Mouse (Mus musculus): ENCODE measurements around the gene Cd52. TPM values are rescaled to one million over a fixed set of nuclear protein-coding genes. Genes with fewer than 3 reads are reported as not detected.
A peak's percentile ranks its signal among the peaks of the same experiment; 100 is the strongest.
"Not testable (repeated sequence)": the region's sequence is repeated elsewhere in the genome, so short reads cannot be mapped to it uniquely, and the experiment has no call there.

The Cd52 gene
- 18.3 and 19.7 TPM in 2 replicates for polyA plus RNA-seq (2015; fragmentation: Nextera tagmentation; extraction: Ambion mirVana)

DNA sequence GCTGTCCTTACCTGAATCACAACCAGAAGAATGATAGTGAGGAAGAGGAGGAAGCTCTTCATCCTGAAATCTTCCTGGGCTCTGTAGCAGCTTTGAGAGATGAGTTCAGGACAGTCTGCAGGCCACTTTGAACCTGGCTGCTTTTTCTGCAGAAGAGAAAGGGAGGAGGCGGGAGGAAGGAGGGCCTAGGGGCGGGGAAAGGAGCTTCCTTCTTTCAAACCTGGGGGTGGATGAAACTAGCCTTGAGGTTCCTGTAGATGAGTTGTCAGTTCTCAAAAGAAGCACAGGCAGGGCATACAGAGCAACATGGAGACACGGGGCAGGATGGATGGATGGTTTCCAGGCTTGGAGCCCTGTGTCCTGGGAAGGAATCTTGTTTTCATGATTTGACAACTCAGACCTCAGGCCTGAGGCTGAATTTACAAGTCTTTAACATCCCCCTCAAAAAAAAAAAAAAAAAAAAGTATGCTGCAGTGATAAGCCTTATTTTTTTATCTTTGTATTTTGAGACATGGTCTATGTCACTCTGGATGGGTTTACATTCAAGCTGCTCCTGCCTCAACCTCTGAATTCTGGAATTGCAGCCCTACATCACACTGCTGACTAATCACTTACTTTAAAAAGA is at the start of gene Cd52:
Gene Cd52, minus strand, starts transcription at position 160 of the 625 bp plus-strand sequence.
- Histone ChIP-seq H3K27me3 (no peaks in the 10 kb centered on the region), H3K36me3 (no peaks in the 10 kb centered on the region), H3K4me3 (no peak within 1 kb of the TSS), H3K4me2 (no peak within 1 kb of the TSS), H3K9ac (no peak within 1 kb of the TSS), H3K9me3 (no peaks in the 10 kb centered on the region), H3K27ac (no peak within 1 kb of the TSS), H3K4me1 (no peaks in the 10 kb centered on the region)
- 70% methylated on average over 3 of the region's 3 CpGs for WGBS
- no peak for ATAC-seq (ENCODE audit: borderline replicate concordance, extremely low read depth, low FRiP score, low TSS enrichment)

DNA sequence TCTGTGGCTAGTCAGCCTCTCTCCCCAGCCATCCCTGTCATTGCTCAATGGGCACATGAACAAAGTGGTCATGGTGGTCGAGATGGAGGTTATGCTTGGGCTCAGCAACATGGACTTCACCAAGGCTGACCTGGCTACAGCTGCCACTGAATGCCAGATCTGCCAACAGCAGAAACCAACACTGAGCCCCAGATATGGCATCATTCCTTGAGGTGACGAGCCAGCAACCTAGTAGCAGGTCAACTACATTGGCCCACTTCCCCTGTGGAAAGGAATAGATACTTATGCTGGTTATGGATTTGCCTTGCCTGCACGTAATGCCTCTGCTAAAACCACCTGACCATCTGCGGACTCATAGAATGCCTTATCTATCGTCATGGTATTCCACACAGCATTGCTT is 49.4 kb upstream of the Cd52 start:
- H3K36me3 ChIP-seq, result peaks cover 19% of the 10 kb centered on the region; the same call in 1 of the 2 replicates
- 93% methylated on average over 5 of the region's 5 CpGs for WGBS
- not testable (repeated sequence) for H3K9me3 ChIP-seq; ATAC-seq (ENCODE audit: borderline replicate concordance, extremely low read depth, low FRiP score, low TSS enrichment); H3K4me1 ChIP-seq; H3K4me2 ChIP-seq; H3K4me3 ChIP-seq; H3K27ac ChIP-seq; H3K9ac ChIP-seq; H3K27me3 ChIP-seq

DNA sequence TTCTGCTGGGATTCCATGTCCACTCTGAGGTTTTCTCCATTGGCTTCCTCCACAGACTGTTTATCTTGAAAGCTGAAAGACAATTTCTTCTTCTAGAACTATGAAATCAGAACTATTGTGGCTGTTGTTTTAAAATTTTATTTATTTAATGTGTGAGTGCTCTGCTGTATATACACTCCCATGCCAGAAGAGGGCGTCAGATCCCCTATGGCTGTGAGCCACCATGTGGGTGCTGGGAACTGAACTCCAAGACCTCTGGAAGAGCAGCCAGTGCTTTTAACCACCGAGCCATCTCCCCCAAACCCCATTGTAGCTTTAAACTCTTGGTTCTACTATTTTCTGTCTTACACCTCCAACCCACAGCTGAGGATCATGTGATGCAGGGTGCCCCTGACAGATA is 44.0 kb upstream of the Cd52 start:
- 73% methylated on average over 2 of the region's 2 CpGs for WGBS

DNA sequence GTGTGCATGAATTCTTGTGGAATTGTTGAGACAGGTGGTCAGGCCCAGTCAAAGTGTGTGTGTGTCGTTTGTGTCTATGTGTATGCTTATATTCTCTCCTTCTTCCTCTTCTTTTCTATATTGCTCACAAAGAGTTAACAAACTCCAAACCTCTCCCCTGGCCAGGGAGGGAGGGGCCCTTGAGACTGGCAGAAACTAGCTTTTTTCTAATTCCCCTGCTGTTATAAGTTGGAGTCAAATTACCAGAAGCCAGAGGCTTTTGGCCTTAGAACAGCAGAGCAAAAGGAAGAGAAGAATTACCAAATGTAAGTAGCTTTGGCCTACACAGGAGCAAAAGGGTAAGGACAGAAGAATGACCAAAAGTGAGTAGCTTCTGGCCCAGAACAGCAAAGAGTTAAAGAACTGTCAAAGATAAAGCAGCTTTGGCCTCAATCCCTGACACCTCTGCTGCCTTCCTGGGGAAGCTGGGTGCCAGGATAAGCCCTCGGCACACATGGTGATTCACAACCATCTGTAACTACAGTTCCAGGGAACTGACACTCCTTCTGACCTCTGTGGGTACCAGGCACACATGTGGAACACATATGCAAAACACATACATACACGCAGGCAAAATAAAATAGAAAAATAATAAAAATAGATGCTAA is 41.5 kb upstream of the Cd52 start:
- ATAC-seq (ENCODE audit: borderline replicate concordance, extremely low read depth, low FRiP score, low TSS enrichment), result no peak
- H3K4me1 ChIP-seq, result no peaks in the 10 kb centered on the region
- no peak overlapping the region for H3K9ac ChIP-seq
- no peaks in the 10 kb centered on the region for H3K27me3 ChIP-seq
- H3K36me3 ChIP-seq, result 0 out of 2 replicates have a peak, but pooled peaks cover 6% of the 10 kb centered on the region
- no peak overlapping the region for H3K4me2 ChIP-seq
- H3K9me3 ChIP-seq, result no peaks in the 10 kb centered on the region
- 30% methylated on average over 3 of the region's 3 CpGs for WGBS
- no peak overlapping the region for H3K4me3 ChIP-seq
- peak overlapping the region; percentile 45 for H3K27ac ChIP-seq

More for the DNA sequence above, 44.0 kb upstream of the Cd52 start:
- Histone ChIP-seq H3K36me3 (0 out of 2 replicates have a peak, but pooled peaks cover 6% of the 10 kb centered on the region), H3K4me2 (no peak overlapping the region), H3K4me3 (no peak overlapping the region), H3K27ac (no peak overlapping the region), H3K9me3 (no peaks in the 10 kb centered on the region), H3K27me3 (no peaks in the 10 kb centered on the region), H3K4me1 (no peaks in the 10 kb centered on the region), H3K9ac (no peak overlapping the region)
- ATAC-seq (ENCODE audit: borderline replicate concordance, extremely low read depth, low FRiP score, low TSS enrichment), result no peak

DNA sequence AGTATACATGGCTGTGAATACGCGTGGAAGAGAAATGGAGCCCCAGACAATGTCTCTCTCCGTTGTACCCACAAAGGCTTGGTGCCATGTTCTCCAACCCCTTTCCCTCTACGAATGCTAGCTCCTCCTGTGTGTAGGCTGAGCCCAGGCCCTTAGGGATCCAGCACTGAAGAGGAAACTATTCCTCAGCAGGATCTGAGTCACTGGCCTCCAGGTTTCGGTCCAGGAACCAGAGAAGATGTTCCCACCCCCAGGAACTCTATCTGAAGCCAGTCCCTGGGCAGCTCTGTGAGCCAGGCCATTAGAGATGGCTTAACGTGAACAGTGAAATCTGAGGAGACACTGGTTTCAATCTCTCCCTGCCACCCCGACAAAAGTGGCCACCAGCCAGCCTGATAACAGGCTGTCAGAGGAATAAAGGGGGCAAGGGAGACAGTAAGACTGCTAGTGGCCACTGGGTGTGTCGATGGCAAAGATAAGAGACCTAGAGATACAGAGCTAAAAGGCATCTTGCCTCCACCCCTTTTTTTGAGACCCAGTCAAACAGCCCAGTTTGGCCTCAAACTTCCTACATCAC is 37.7 kb upstream of the Cd52 start:
- Histone ChIP-seq H3K9ac (no peak overlapping the region), H3K4me1 (peaks cover 17% of the 10 kb centered on the region), H3K27me3 (no peaks in the 10 kb centered on the region), H3K36me3 (no peaks in the 10 kb centered on the region), H3K9me3 (no peaks in the 10 kb centered on the region), H3K4me3 (no peak overlapping the region), H3K27ac (no peak overlapping the region), H3K4me2 (no peak overlapping the region)
- WGBS, result 60% methylated on average over 8 of the region's 8 CpGs
- no peak for ATAC-seq (ENCODE audit: borderline replicate concordance, extremely low read depth, low FRiP score, low TSS enrichment)

DNA sequence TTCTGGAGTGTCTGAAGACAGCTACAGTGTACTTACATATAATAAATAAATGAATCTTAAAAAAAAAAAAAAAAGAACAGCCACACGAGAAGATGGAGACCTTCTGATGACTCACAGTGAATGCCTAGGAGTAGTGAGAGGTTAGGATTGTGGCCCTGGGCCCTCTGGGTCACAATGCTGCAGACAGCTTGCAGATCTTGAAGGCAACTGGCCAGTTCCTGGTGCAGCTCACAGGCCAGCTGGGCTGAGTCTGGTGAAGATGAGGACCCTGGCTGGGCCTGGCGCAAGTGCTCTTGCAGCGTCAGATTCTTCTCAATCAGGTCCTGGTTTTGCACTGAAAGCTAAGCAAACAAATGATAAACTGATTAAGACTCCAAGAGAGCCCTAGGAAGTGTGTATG is 37.2 kb upstream of the Cd52 start:
- no peak overlapping the region for H3K4me3 ChIP-seq
- H3K9me3 ChIP-seq, result no peaks in the 10 kb centered on the region
- no peak overlapping the region for H3K4me2 ChIP-seq
- ATAC-seq (ENCODE audit: borderline replicate concordance, extremely low read depth, low FRiP score, low TSS enrichment), result no peak
- no peaks in the 10 kb centered on the region for H3K36me3 ChIP-seq
- no peak overlapping the region for H3K27ac ChIP-seq
- no peaks in the 10 kb centered on the region for H3K27me3 ChIP-seq
- WGBS, result 54% methylated on average over 3 of the region's 3 CpGs
- no peak overlapping the region for H3K9ac ChIP-seq
- H3K4me1 ChIP-seq, result peaks cover 22% of the 10 kb centered on the region

DNA sequence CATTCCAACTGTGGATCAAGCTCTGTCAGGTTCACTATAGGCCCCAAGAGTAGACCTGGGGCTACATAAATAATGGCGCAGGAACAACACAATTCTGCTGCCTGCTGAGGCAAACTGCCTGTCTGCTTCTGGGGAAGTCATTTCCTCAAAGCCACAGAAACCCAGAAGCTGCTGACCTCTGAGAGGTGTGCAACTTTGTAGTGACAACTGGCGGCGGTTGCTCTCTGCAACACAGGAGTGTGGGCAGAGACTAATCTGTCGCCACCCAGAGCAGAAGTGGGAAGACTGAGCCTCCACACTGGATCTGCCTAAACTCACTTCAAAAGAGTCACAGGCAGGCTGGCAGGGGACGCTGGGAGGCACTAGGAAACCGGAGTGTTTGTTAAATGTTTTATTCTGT is 34.6 kb upstream of the Cd52 start:
- WGBS, result 25% methylated on average over 6 of the region's 6 CpGs
- peak overlapping the region; percentile 70 for H3K9ac ChIP-seq

DNA sequence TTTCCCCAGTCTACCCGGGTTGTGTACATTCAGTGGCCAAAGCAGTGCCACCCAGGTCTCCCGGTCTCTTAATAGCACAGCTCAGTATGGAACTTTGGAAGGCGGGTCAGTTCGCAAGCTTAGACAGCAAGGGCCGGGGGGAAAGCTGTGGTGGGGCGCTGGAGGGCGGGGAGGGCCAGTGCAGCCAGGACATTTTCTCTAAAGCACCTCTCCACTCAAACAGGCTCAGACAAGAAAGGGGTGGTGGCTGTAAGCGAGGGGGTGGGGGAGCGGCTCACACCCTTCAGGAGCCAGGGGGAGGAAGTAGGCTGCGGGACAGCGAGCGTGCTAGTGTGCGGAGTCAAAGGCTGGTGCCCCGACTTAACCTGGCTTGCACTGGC is 34.1 kb upstream of the Cd52 start:
- Histone ChIP-seq H3K9me3 (no peaks in the 10 kb centered on the region), H3K36me3 (no peaks in the 10 kb centered on the region), H3K27ac (peak overlapping the region; percentile 97), H3K4me1 (peaks cover 30% of the 10 kb centered on the region), H3K4me3 (peak overlapping the region; percentile 69), H3K4me2 (peak overlapping the region; percentile 85), H3K27me3 (no peaks in the 10 kb centered on the region), H3K9ac (peak overlapping the region; percentile 70)
- WGBS, result under 1% methylated on average over 14 of the region's 14 CpGs
- peak; percentile 60 for ATAC-seq (ENCODE audit: borderline replicate concordance, extremely low read depth, low FRiP score, low TSS enrichment)

More for the DNA sequence above, 34.6 kb upstream of the Cd52 start:
- no peaks in the 10 kb centered on the region for H3K9me3 ChIP-seq
- peak overlapping the region; percentile 69 for H3K4me3 ChIP-seq
- H3K27ac ChIP-seq, result peak overlapping the region; percentile 97
- H3K4me1 ChIP-seq, result peaks cover 26% of the 10 kb centered on the region
- H3K36me3 ChIP-seq, result no peaks in the 10 kb centered on the region
- peak overlapping the region; percentile 85 for H3K4me2 ChIP-seq
- ATAC-seq (ENCODE audit: borderline replicate concordance, extremely low read depth, low FRiP score, low TSS enrichment), result no peak
- no peaks in the 10 kb centered on the region for H3K27me3 ChIP-seq

DNA sequence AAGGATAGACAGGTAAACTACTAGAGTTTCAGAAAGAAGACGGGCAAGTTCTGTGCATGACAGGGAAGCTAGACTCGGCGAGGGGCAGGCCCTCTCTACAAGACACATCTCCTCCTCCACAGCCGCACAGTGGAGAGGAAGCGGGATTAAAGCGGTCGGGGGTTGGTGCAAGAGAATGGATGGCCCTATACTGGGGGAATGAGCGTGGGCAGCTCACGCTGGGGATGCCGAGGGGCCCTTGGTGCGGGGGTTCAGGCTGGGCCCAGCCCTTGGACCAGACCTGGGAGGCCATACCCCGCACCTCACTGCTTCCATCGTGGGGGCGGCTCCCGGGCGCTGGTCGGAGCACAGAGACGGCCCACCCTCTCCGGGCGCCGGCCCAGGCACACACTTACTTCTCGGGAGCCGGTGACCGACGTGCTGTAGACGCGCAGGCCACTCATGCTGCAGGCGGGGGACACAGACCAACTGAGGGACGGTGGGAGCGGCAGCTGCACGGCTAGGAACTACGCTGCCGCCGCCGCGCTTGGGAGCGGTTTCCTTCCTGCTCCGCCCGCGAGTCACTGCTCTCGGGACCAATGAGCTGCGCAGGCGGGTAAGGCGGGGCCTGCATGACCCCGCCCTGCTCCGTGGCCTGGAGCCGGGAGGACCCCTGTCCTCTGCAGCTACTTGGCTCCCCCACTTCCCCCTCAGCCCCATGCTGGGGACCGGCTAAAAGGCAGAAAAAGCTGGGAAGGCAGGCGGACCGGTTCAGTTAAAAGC is 33.5 kb upstream of the Cd52 start, which contains the start of gene Sh3bgrl3:
Gene Sh3bgrl3, minus strand, starts transcription at position 569 of the 762 bp plus-strand sequence.
- peak within 1 kb of the TSS; percentile 69 for H3K4me3 ChIP-seq
- no peaks in the 10 kb centered on the region for H3K36me3 ChIP-seq
- H3K4me2 ChIP-seq, result peak within 1 kb of the TSS; percentile 85
- H3K9ac ChIP-seq, result peak within 1 kb of the TSS; percentile 70
- H3K27me3 ChIP-seq, result no peaks in the 10 kb centered on the region
- H3K9me3 ChIP-seq, result no peaks in the 10 kb centered on the region
- H3K27ac ChIP-seq, result peak within 1 kb of the TSS; percentile 97
- WGBS, result under 1% methylated on average over 50 of the region's 50 CpGs
- peak; percentile 93 for ATAC-seq (ENCODE audit: borderline replicate concordance, extremely low read depth, low FRiP score, low TSS enrichment)
- H3K4me1 ChIP-seq, result peaks cover 30% of the 10 kb centered on the region

DNA sequence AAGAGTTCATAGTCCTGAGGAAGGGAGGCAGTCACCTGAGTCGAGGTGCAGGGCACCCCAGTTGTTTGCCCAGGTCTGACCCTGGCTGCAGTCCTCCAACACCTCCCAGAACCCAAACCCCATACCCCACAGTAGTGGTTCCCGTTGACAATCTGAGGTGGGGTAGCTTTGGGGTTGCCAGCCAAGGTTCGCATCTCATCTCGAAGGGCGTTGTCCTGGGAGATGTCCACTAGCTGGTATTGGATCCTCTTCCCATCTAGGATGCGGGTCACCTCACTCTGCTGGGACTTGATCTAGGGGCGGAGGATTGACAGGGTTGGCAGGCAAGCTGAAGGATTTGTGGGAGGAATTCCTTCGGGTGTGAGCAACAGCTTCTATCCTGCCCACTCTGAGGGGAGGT is 32.9 kb upstream of the Cd52 start:
- peak overlapping the region; percentile 69 for H3K4me3 ChIP-seq
- no peak overlapping the region for H3K27ac ChIP-seq
- no peaks in the 10 kb centered on the region for H3K9me3 ChIP-seq
- peak overlapping the region; percentile 70 for H3K9ac ChIP-seq
- ATAC-seq (ENCODE audit: borderline replicate concordance, extremely low read depth, low FRiP score, low TSS enrichment), result no peak
- H3K4me2 ChIP-seq, result peak overlapping the region; percentile 85
- peaks cover 30% of the 10 kb centered on the region for H3K4me1 ChIP-seq
- H3K27me3 ChIP-seq, result no peaks in the 10 kb centered on the region
- no peaks in the 10 kb centered on the region for H3K36me3 ChIP-seq
- 40% methylated on average over 8 of the region's 8 CpGs for WGBS

DNA sequence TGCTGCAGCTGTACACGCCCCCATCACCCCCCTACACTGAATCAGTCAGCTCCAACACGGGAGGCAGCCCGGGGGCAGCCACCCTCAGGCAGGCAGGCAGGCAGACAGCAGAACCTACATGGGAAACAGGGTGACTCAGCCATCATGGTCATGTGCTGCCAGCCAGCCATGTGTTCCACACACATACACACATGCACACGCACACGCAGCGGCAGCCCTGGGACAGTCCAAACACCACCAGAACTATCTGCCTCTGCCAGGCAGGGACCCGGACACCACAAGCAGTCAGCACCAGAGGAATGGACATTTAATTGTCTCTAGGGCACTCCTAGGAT is 32.2 kb upstream of the Cd52 start:
- H3K4me3 ChIP-seq, result no peak overlapping the region
- no peaks in the 10 kb centered on the region for H3K9me3 ChIP-seq
- no peaks in the 10 kb centered on the region for H3K27me3 ChIP-seq
- H3K27ac ChIP-seq, result no peak overlapping the region
- H3K4me1 ChIP-seq, result peaks cover 30% of the 10 kb centered on the region
- 79% methylated on average over 7 of the region's 7 CpGs for WGBS
- no peak for ATAC-seq (ENCODE audit: borderline replicate concordance, extremely low read depth, low FRiP score, low TSS enrichment)
- H3K4me2 ChIP-seq, result peak overlapping the region; percentile 85; the same call in 1 of the 2 replicates
- no peak overlapping the region for H3K9ac ChIP-seq
- no peaks in the 10 kb centered on the region for H3K36me3 ChIP-seq

Measured in lung, embryonic 15.5 days (tissue).